Mouse (Mus musculus) cerebellum, adult 9-11 months (tissue): ENCODE data around the gene Rap1gap2.

Experiments used
- DNase-seq: peaks from one replicate; pipeline ENCODE4 v3.0.0; 2022

The Rap1gap2 gene

GRCm38 (mm10) chr11:74533050-74533449 lies 77.7 kb downstream of the Rap1gap2 start:
- no peak for DNase-seq

GRCm38 (mm10) chr11:74532401-74532800 lies 78.3 kb downstream of the Rap1gap2 start:
- DNase-seq, result no peak

GRCm38 (mm10) chr11:74531725-74532124 lies 79.0 kb downstream of the Rap1gap2 start:
- DNase-seq, result no peak

- no peak for DNase-seq
Observed at GRCm38 (mm10) chr11:74529803-74530202, 80.9 kb downstream of the Rap1gap2 start.

GRCm38 (mm10) chr11:74527555-74527954 lies 83.2 kb downstream of the Rap1gap2 start:
- no peak for DNase-seq

GRCm38 (mm10) chr11:74526180-74527158 lies 84.2 kb downstream of the Rap1gap2 start:
- no peak for DNase-seq

GRCm38 (mm10) chr11:74525605-74526004 lies 85.1 kb downstream of the Rap1gap2 start:
- DNase-seq, result no peak

GRCm38 (mm10) chr11:74525205-74525604 lies 85.5 kb downstream of the Rap1gap2 start:
- no peak for DNase-seq

GRCm38 (mm10) chr11:74524050-74524965 lies 86.4 kb downstream of the Rap1gap2 start:
- no peak for DNase-seq

GRCm38 (mm10) chr11:74523210-74523951 lies 87.3 kb downstream of the Rap1gap2 start:
- no peak for DNase-seq

- peak; percentile 34 for DNase-seq
Observed at GRCm38 (mm10) chr11:74522487-74523209, 88.1 kb downstream of the Rap1gap2 start.

- no peak for DNase-seq
Observed at GRCm38 (mm10) chr11:74521981-74522486, 88.7 kb downstream of the Rap1gap2 start.

GRCm38 (mm10) chr11:74520201-74520600 lies 90.5 kb downstream of the Rap1gap2 start:
- DNase-seq, result no peak

GRCm38 (mm10) chr11:74516112-74516511 lies 94.6 kb downstream of the Rap1gap2 start:
- DNase-seq, result peak; percentile 85

GRCm38 (mm10) chr11:74515046-74515445 lies 95.7 kb downstream of the Rap1gap2 start:
- no peak for DNase-seq

- no peak for DNase-seq
Observed at GRCm38 (mm10) chr11:74512595-74512994, 98.1 kb downstream of the Rap1gap2 start.

GRCm38 (mm10) chr11:74506275-74506674 lies 104.4 kb downstream of the Rap1gap2 start:
- no peak for DNase-seq

- no peak for DNase-seq
Observed at GRCm38 (mm10) chr11:74502485-74502884, 108.2 kb downstream of the Rap1gap2 start.

- no peak for DNase-seq
Observed at GRCm38 (mm10) chr11:74501989-74502388, 108.7 kb downstream of the Rap1gap2 start.

GRCm38 (mm10) chr11:74501061-74501460 lies 109.7 kb downstream of the Rap1gap2 start:
- DNase-seq, result no peak

- DNase-seq, result no peak
Observed at GRCm38 (mm10) chr11:74499521-74500099, 111.1 kb downstream of the Rap1gap2 start.
